Mouse (Mus musculus) intestine, embryonic 16.5 days (tissue): ENCODE data around the gene Gm20716. TPM values are rescaled to one million over a fixed set of nuclear protein-coding genes. Genes with fewer than 3 reads are reported as not detected.
"Not testable (repeated sequence)": the region's sequence is repeated elsewhere in the genome, so short reads cannot be mapped to it uniquely, and the experiment has no call there.

Experiments
- ATAC-seq: fragments of 200-750 bp; cut with Nextera tagmentation; 2 replicates; pipeline ENCODE4 v1.8.0; 2017; ENCODE audit warnings: moderate TSS enrichment, moderate library complexity
- H3K27ac ChIP-seq: fragments of 300-500 bp; sonication (generic); 2 replicates; pipeline ENCODE4 v1.5.1; 2014; ENCODE audit warnings: mild to moderate bottlenecking, low read length
- H3K27me3 ChIP-seq: fragments of 300-500 bp; sonication (generic); replicated peaks from 2 replicates; pipeline ENCODE4 v1.6.1; 2014; ENCODE audit warnings: low read length, control low read depth, mixed read lengths; ENCODE audit not compliant: control insufficient read depth, insufficient read depth
- H3K36me3 ChIP-seq: fragments of 300-500 bp; sonication (generic); 2 replicates; pipeline ENCODE4 v1.6.1; 2014; ENCODE audit warnings: low read length, control low read depth; ENCODE audit not compliant: control insufficient read depth, insufficient read depth
- H3K4me1 ChIP-seq: fragments of 300-500 bp; sonication (generic); 2 replicates; pipeline ENCODE4 v1.6.1; 2014; ENCODE audit warnings: low read length, control low read depth, mixed read lengths; ENCODE audit not compliant: control insufficient read depth, insufficient read depth
- H3K4me2 ChIP-seq: fragments of 300-500 bp; sonication (generic); 2 replicates; pipeline ENCODE4 v1.6.1; 2014; ENCODE audit warnings: low read depth, low read length, control low read depth
- H3K4me3 ChIP-seq: fragments of 300-500 bp; sonication (generic); 2 replicates; pipeline ENCODE4 v1.5.1; 2014; ENCODE audit warnings: mild to moderate bottlenecking, low read length
- H3K9ac ChIP-seq: fragments of 300-500 bp; sonication (generic); 2 replicates; pipeline ENCODE4 v1.6.1; 2014; ENCODE audit warnings: low read depth, low read length
- H3K9me3 ChIP-seq: fragments of 300-500 bp; sonication (generic); 2 replicates; pipeline ENCODE4 v1.6.1; 2016; ENCODE audit warnings: low read length, control low read depth; ENCODE audit not compliant: control insufficient read depth
- WGBS: fragments of 180-500 bp; shearing (Covaris S2); extraction: QIAGEN DNeasy Blood & Tissue Kit; methylation state at CpG from one replicate; pipeline ENCODE4 v1.1.7; 2014; 5-methylcytosine and 5-hydroxymethylcytosine counted together
- polyA plus RNA-seq: library from polyadenylated mRNA; unstranded; fragments of >200 nt; fragmentation: Nextera tagmentation; extraction: Ambion mirVana; gene quantifications from 2 replicates; pipeline ENCODE4 v1.2.1, GENCODE M21; 2015

Gm20716 gene
- polyA plus RNA-seq, 1 experiment from 2014 or later: 10.2 TPM

GRCm38 (mm10) chr2:168158911-168159711 lies 71.1 kb downstream of the Gm20716 start:
- Histone ChIP-seq H3K4me1 (peaks cover 38% of the 10 kb centered on the region), H3K36me3 (no peaks in the 10 kb centered on the region), H3K27ac (peak overlapping the region; percentile 48), H3K9me3 (no peaks in the 10 kb centered on the region), H3K4me2 (peak overlapping the region; percentile 77), H3K27me3 (no peaks in the 10 kb centered on the region), H3K4me3 (peak overlapping the region; percentile 41), H3K9ac (peak overlapping the region; percentile 64)
- 8% methylated on average over 25 of the region's 25 CpGs for WGBS
- ATAC-seq: peak; percentile 47

GRCm38 (mm10) chr2:168157974-168158373 lies 72.2 kb downstream of the Gm20716 start:
- 56% methylated on average over 9 of the region's 11 CpGs for WGBS
- not testable (repeated sequence) for H3K27me3 ChIP-seq, H3K4me2 ChIP-seq, H3K9me3 ChIP-seq, H3K36me3 ChIP-seq, ATAC-seq, H3K4me3 ChIP-seq, H3K9ac ChIP-seq, H3K27ac ChIP-seq
- H3K4me1 ChIP-seq: peaks cover 43% of the 10 kb centered on the region

GRCm38 (mm10) chr2:168156361-168156760 lies 73.8 kb downstream of the Gm20716 start:
- peaks cover 34% of the 10 kb centered on the region for H3K4me1 ChIP-seq
- H3K4me3 ChIP-seq: no peak overlapping the region
- no peaks in the 10 kb centered on the region for H3K9me3 ChIP-seq
- 63% methylated on average over 14 of the region's 14 CpGs for WGBS
- H3K27me3 ChIP-seq: no peaks in the 10 kb centered on the region
- H3K27ac ChIP-seq: no peak overlapping the region
- H3K4me2 ChIP-seq: no peak overlapping the region
- no peak for ATAC-seq
- no peaks in the 10 kb centered on the region for H3K36me3 ChIP-seq
- no peak overlapping the region for H3K9ac ChIP-seq

GRCm38 (mm10) chr2:168155666-168156065 lies 74.5 kb downstream of the Gm20716 start:
- Histone ChIP-seq H3K36me3 (no peaks in the 10 kb centered on the region), H3K4me2 (no peak overlapping the region), H3K27me3 (no peaks in the 10 kb centered on the region), H3K9me3 (no peaks in the 10 kb centered on the region), H3K27ac (no peak overlapping the region), H3K4me1 (peaks cover 31% of the 10 kb centered on the region), H3K4me3 (no peak overlapping the region), H3K9ac (no peak overlapping the region)
- no peak for ATAC-seq
- 93% methylated on average over 7 of the region's 7 CpGs for WGBS

- H3K36me3 ChIP-seq: no peaks in the 10 kb centered on the region
- 17% methylated on average over 14 of the region's 14 CpGs for WGBS
- H3K4me1 ChIP-seq: peaks cover 22% of the 10 kb centered on the region
- H3K4me2 ChIP-seq: peak overlapping the region; percentile 32
- H3K27me3 ChIP-seq: no peaks in the 10 kb centered on the region
- peak overlapping the region; percentile 27 for H3K4me3 ChIP-seq
- H3K9me3 ChIP-seq: no peaks in the 10 kb centered on the region
- H3K27ac ChIP-seq: peak overlapping the region; percentile 78
- H3K9ac ChIP-seq: peak overlapping the region; percentile 60
- ATAC-seq: peak; percentile 95
These were observed 75.9 kb downstream of the Gm20716 start for GRCm38 (mm10) chr2:168154090-168154881.

GRCm38 (mm10) chr2:168149241-168149640 lies 80.9 kb downstream of the Gm20716 start:
- no peak overlapping the region for H3K4me2 ChIP-seq
- H3K27ac ChIP-seq: no peak overlapping the region
- ATAC-seq: no peak
- 91% methylated on average over 8 of the region's 8 CpGs for WGBS
- H3K9me3 ChIP-seq: no peaks in the 10 kb centered on the region
- H3K4me1 ChIP-seq: peaks cover 15% of the 10 kb centered on the region
- no peaks in the 10 kb centered on the region for H3K36me3 ChIP-seq
- H3K27me3 ChIP-seq: no peaks in the 10 kb centered on the region
- no peak overlapping the region for H3K9ac ChIP-seq
- no peak overlapping the region for H3K4me3 ChIP-seq

GRCm38 (mm10) chr2:168147722-168148432 lies 82.3 kb downstream of the Gm20716 start:
- no peaks in the 10 kb centered on the region for H3K36me3 ChIP-seq
- peak; percentile 74 for ATAC-seq
- H3K4me1 ChIP-seq: peaks cover 9% of the 10 kb centered on the region
- no peak overlapping the region; the same call in 1 of the 2 replicates for H3K9ac ChIP-seq
- H3K9me3 ChIP-seq: no peaks in the 10 kb centered on the region
- peak overlapping the region; percentile 0; the same call in 1 of the 2 replicates for H3K4me2 ChIP-seq
- no peaks in the 10 kb centered on the region for H3K27me3 ChIP-seq
- peak overlapping the region; percentile 40; the same call in 1 of the 2 replicates for H3K27ac ChIP-seq
- H3K4me3 ChIP-seq: no peak overlapping the region
- 50% methylated on average over 22 of the region's 22 CpGs for WGBS

- no peaks in the 10 kb centered on the region for H3K36me3 ChIP-seq
- peaks cover 9% of the 10 kb centered on the region for H3K4me1 ChIP-seq
- H3K4me2 ChIP-seq: no peak overlapping the region
- no peaks in the 10 kb centered on the region for H3K9me3 ChIP-seq
- no peaks in the 10 kb centered on the region for H3K27me3 ChIP-seq
- ATAC-seq: no peak
- H3K9ac ChIP-seq: peak overlapping the region; percentile 34; the same call in 1 of the 2 replicates
- H3K27ac ChIP-seq: no peak overlapping the region
- H3K4me3 ChIP-seq: no peak overlapping the region
- WGBS: 48% methylated on average over 2 of the region's 2 CpGs
These were observed 84.7 kb downstream of the Gm20716 start for GRCm38 (mm10) chr2:168145437-168145836.

GRCm38 (mm10) chr2:168143794-168144193 lies 86.4 kb downstream of the Gm20716 start:
- no peaks in the 10 kb centered on the region for H3K27me3 ChIP-seq
- H3K36me3 ChIP-seq: no peaks in the 10 kb centered on the region
- ATAC-seq: no peak
- no peak overlapping the region for H3K4me2 ChIP-seq
- 45% methylated on average over 5 of the region's 5 CpGs for WGBS
- H3K4me3 ChIP-seq: no peak overlapping the region
- no peaks in the 10 kb centered on the region for H3K9me3 ChIP-seq
- H3K4me1 ChIP-seq: peaks cover 9% of the 10 kb centered on the region; the same call in 1 of the 2 replicates
- H3K27ac ChIP-seq: no peak overlapping the region
- H3K9ac ChIP-seq: no peak overlapping the region
